Mouse (Mus musculus): Measurements from ENCODE around the gene Klk7. TPM values are rescaled to one million over a fixed set of nuclear protein-coding genes. Genes with fewer than 3 reads are reported as not detected.

Klk7 gene
- total RNA-seq, 2 experiments from 2014 or later = not detected

- no peak for DNase-seq (ENCODE audit: low spot score in 2 of 2)
- intact Hi-C loops (cut with DNase I) = loop anchor here (10.0 kb wide), 1 partner anchor 86 kb away; no protein-coding TSS in a partner anchor
Measured at GRCm38 (mm10) chr7:43789295-43789694, 21.8 kb upstream of the Klk7 start.

GRCm38 (mm10) chr7:43791591-43791990 is 19.5 kb upstream of the Klk7 start, which contains the start of gene Klk9:
Klk9 (plus strand) TSS chr7:43791891.
- no peak for DNase-seq (ENCODE audit: low spot score in 2 of 2)
- intact Hi-C loops (cut with DNase I) = no loop called here

- no peak for DNase-seq (ENCODE audit: low spot score in 2 of 2)
- intact Hi-C loops (cut with DNase I) = no loop called here
Measured at GRCm38 (mm10) chr7:43796355-43796754, 14.7 kb upstream of the Klk7 start.

DNA sequence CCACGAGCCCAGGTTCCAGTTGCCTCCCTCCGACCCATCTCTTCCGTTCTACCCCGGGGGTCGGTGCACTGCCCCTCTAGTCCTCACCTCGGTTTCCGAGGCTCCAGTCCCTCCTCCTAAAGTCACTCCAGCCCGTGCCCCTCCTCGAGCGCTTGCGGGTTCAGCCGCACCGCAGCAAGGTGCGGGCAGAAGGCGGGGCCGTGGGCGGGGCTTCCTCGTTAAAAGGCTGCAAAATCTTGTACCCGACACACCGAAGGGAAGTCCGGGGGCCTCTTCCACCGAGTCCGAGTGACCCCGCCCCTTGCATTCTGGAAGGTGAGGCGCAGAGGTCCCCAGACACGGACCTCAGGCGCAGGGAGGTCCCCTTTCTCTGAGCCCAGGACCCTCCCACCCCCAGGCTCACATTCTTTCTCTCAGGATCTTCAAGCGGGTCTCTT is 13.7 kb upstream of the Klk7 start, which contains the start of gene Klk8:
Klk8 (plus strand) TSS at position 245 of the 437 bp plus-strand sequence.
- intact Hi-C loops (cut with DNase I) = no loop called here
- DNase-seq (ENCODE audit: low spot score in 2 of 2) = no peak

DNA sequence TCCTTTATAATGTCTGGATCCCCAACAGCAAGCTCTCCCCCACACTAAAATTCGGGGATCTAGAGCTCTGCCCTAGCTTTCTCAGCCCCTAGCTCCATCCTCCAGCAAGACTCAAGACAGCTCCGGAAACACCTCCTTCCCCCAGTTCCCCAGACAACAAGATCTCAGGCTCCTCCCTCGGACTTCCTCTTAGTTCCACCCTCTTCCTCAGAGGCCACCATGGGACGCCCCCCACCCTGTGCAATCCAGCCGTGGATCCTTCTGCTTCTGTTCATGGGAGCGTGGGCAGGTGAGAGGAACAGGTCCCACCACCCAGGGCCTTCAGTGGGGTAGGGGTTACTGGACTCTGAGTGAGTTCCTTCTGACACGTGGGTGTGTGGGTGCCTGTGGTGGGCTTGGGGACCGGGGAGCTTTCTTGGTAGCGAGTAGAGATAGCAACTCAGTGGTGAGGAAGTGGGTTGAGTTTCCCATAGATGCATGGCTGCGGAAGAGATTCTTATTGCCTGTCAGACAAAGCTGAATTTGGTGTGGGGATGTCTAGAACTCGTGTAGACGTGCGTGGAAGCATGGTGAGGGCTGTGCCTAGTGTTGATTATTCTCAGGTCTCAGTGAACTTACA is 13.1 kb upstream of the Klk7 start:
- DNase-seq (ENCODE audit: low spot score in 2 of 2) = no peak
- intact Hi-C loops (cut with DNase I) = no loop called here

DNA sequence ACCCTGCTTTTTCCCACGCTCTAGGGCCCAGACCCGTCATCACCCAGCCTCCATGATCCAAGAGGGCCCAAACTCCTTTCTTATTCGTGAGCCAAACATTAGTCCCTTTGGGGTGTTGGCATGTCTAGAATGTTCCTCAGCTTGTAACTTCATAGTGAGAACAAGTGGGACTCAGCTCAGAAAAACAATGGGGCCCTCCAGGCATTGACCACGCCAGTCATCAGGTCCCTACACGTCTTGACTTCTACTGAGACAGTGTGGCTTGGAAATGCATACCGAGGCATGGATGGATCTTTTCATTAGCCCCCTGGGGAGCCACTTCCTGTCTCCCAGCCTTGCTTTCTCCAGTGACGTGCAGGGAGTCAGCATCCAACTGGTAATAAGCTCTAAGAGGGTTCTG is 11.2 kb upstream of the Klk7 start:
- no peak for DNase-seq (ENCODE audit: low spot score in 2 of 2)
- intact Hi-C loops (cut with DNase I) = no loop called here

- no peak for DNase-seq (ENCODE audit: low spot score in 2 of 2)
- intact Hi-C loops (cut with DNase I) = no loop called here
Measured at GRCm38 (mm10) chr7:43815211-43815610, 4.1 kb downstream of the Klk7 start.

GRCm38 (mm10) chr7:43816746-43817145 is 5.7 kb downstream of the Klk7 start:
- no peak for DNase-seq (ENCODE audit: low spot score in 2 of 2)
- intact Hi-C loops (cut with DNase I) = no loop called here

GRCm38 (mm10) chr7:43821581-43821980 is 10.5 kb downstream of the Klk7 start:
- intact Hi-C loops (cut with DNase I) = no loop called here
- no peak for DNase-seq (ENCODE audit: low spot score in 2 of 2)

- intact Hi-C loops (cut with DNase I) = no loop called here
- DNase-seq (ENCODE audit: low spot score in 2 of 2) = no peak
Measured at GRCm38 (mm10) chr7:43824199-43824598, 13.1 kb downstream of the Klk7 start, which contains the start of gene Klk6. Klk6 (plus strand) TSS chr7:43824499.

- intact Hi-C loops (cut with DNase I) = no loop called here
- no peak for DNase-seq (ENCODE audit: low spot score in 2 of 2)
Measured at GRCm38 (mm10) chr7:43826056-43826455, 15.0 kb downstream of the Klk7 start.

- DNase-seq (ENCODE audit: low spot score in 2 of 2) = no peak
- intact Hi-C loops (cut with DNase I) = no loop called here
Measured at GRCm38 (mm10) chr7:43827706-43828105, 16.6 kb downstream of the Klk7 start.

- no peak for DNase-seq (ENCODE audit: low spot score in 2 of 2)
- intact Hi-C loops (cut with DNase I) = no loop called here
Measured at GRCm38 (mm10) chr7:43829006-43829405, 17.9 kb downstream of the Klk7 start.

DNA sequence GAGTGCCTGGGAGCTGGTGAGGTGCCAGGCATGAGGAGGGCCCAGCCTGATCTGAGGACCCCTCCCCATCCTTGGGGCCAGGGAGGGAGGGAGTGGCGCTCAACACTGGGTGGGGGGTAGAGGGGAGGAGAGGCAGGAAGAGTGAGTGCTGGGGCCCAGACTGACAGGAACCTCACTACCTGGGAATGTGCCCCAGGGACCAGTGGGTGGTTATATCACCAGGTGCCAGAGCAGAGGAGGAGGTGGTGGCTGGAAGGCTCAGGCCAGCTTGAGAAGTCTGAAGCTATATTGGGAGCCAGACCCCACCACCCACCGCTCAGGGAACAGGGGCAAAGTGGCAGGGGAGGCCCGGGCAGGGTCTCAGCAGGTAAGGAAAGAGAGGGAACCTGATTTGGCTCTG is 30.6 kb downstream of the Klk7 start, which contains the start of gene Klk5:
Klk5 (plus strand) TSS at position 271 of the 400 bp plus-strand sequence.
- intact Hi-C loops (cut with DNase I) = no loop called here
- no peak for DNase-seq (ENCODE audit: low spot score in 2 of 2)

DNA sequence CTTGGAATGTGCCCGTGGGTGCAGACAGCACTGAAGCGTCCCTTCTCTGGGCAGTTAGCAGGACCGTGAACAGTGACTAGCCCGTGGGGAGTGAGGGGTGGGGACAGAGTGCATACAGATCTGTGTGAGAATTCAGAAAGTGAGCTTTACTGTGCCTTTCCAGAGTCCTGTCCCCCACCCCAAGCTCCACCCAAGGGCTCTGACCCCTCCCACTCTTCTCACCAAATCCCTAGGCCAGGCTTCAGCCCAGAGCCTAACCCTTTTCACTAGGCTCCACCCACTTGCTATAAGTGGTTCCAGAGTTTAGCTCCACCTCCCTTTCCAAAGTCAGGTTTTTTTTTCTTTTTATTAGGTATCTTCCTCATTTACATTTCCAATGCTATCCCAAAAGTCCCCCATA is 32.7 kb downstream of the Klk7 start:
- intact Hi-C loops (cut with DNase I) = no loop called here
- no peak for DNase-seq (ENCODE audit: low spot score in 2 of 2)

DNA sequence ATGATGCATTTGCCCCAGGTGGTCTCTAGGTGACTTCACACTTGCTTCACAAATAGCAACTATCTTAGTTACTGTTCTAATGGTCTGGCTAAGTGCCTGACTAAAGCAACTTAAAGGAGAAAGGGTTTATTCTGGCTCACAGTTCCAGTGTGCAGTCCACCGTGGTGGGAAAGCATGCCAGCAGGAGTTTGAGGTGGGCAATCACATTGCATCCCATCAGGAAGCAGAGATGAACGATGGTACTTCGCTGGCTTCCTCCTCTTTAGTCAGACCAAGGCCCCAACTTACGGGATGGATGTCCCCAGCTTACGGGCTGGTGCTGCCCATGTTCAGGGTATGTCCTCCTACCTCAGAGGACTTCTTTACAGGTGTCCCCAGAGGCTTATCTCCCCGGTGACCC is 40.5 kb downstream of the Klk7 start:
- DNase-seq (ENCODE audit: low spot score in 2 of 2) = no peak
- intact Hi-C loops (cut with DNase I) = no loop called here

- DNase-seq (ENCODE audit: low spot score in 2 of 2) = no peak
- intact Hi-C loops (cut with DNase I) = no loop called here
Measured at GRCm38 (mm10) chr7:43854642-43855380, 43.7 kb downstream of the Klk7 start.

GRCm38 (mm10) chr7:43855709-43856108 is 44.6 kb downstream of the Klk7 start:
- DNase-seq (ENCODE audit: low spot score in 2 of 2) = no peak
- intact Hi-C loops (cut with DNase I) = no loop called here

GRCm38 (mm10) chr7:43856307-43856706 is 45.2 kb downstream of the Klk7 start:
- no peak for DNase-seq (ENCODE audit: low spot score in 2 of 2)
- intact Hi-C loops (cut with DNase I) = no loop called here

DNA sequence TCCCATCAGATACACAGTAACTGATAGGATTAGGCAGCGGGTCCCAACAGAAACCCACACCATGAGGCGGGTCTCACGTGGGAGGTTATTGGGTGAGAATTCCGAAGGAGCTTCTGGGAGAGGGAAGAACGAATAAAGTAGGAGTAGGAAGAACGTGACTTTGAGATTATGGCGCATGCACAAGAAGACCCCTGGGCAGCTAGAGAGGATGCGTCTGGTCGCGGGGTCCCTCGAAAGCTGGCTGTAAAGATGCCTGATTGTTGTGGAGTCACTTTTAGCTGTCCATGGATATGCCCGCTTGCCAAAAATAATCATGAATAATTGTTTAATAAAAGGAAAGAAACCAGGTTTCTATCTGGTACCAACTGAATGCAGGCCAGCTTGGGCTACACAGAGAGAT is 46.4 kb downstream of the Klk7 start:
- intact Hi-C loops (cut with DNase I) = no loop called here

GRCm38 (mm10) chr7:43860411-43860810 is 49.3 kb downstream of the Klk7 start:
- intact Hi-C loops (cut with DNase I) = no loop called here
- no peak for DNase-seq (ENCODE audit: low spot score in 2 of 2)

More for the DNA sequence above, 46.4 kb downstream of the Klk7 start:
- DNase-seq (ENCODE audit: low spot score in 2 of 2) = no peak

All from left cerebral cortex, postnatal 36 days (tissue).